Mouse (Mus musculus): ENCODE data around the gene Grb10.

The Grb10 gene

DNA sequence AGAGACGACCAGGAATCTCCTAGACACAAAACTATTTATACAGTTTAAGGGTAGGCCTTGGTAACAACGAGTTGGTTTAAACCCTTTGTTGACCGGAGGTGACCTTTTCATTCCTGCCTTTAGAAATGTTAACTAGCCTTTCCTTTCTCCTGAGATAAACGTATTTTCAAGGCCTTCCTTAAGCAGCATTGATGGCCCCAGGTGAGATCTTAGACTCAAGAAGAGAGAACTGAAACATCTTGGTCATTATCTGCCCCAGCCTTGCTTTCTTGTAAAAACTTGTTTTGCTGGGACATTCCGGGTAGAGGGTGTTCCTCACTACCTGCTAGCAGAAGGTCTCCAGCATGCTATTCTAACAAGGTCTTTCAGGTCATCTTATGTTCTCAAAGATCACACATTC, 133.5 kb downstream of the Grb10 start:
- no peak for DNase-seq (ENCODE audit: low read depth, low spot score)

DNA sequence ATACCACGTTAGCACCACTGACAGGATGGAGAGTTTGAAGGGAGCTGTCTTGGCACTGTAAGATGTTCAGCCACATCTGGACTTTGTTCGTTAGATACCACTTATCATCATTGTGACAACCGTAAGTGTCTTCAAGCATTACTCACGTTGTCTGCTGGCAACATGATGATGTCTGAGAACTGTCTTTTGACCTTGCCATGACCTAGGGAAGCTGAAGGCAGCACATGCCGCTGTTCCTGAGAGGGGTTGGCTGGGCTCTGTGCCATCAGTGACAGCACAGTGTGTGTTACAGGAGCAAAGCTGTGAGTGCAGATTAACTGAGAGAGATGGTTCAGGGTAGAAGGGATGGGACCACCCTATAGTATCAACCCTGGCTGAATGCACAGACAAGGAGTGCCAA, 137.0 kb downstream of the Grb10 start:
- DNase-seq (ENCODE audit: low read depth, low spot score), result no peak

DNA sequence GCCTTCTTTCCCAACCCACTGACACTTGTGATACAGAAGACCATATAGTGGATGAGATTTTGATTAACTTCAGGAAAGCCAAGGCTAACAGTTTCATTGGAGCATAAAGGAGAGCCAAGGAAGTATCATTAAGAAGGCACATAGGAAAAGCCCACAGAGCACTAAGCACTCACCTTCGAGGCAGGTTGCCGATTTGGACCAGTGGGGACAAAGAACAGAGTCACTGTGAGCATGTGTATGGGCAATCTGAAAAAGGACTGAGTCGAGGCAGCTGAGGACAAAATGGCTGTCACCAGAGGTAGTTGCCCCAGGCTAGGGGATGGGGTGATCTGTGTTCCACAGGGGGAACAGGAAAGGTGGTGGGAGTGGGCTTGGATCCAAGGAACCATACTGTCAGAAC, 140.0 kb downstream of the Grb10 start:
- DNase-seq (ENCODE audit: low read depth, low spot score), result no peak

DNA sequence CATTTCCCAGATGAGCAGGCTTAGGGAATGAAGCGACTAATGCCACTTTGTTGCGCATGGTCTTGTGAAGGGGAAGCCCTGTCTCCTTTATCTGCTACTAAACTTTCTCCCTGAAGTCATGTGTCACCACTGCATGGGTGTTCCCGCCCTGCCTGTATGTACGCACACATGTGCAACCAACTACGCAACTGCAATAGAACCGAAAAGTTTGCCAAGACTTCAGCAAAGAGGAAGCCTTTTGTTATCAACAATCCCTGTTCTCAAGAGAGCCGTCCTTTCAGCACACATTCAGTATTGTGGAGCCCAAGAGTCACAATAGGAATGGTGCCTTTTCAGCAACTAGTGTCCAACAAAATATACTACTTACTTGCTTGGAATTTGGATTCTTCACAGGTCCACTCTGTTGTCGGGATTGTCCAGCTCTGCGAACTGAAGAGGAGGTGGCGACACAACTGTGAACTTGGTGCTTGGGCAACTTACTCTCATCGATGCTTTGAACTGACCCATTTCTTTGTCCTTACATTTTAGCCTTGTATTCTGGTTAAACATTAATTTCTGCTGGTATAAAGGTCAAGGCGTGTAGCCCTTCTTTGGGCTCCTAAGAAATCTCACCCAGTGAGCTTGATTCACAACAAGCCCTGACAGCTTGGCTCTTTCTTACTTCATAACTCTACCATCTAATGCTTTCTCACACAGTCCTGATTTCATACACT, 140.7 kb downstream of the Grb10 start, which contains the start of gene Ddc:
Gene Ddc (minus strand): TSS at position 500 of the 713 bp plus-strand sequence.
- no peak for DNase-seq (ENCODE audit: low read depth, low spot score)

DNA sequence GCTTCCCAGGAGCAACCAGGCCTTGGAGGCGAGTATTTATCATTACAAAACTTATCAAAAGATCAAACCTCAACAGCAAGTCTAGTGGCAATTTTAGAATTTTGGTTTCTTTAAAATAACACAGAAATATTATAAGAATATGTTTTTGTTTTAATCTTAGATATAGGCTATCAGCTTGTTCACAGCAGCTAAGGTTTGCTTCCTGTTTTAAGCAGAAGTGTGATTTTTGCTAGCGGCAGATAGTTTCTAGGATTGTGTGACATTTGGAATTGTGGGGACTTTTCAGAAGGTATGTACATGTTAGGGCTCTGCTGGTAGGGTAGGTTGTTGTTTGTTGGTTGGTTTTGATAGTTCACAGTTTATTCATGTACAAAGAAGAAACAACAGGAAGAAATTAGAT, 143.0 kb downstream of the Grb10 start:
- DNase-seq (ENCODE audit: low read depth, low spot score), result no peak

DNA sequence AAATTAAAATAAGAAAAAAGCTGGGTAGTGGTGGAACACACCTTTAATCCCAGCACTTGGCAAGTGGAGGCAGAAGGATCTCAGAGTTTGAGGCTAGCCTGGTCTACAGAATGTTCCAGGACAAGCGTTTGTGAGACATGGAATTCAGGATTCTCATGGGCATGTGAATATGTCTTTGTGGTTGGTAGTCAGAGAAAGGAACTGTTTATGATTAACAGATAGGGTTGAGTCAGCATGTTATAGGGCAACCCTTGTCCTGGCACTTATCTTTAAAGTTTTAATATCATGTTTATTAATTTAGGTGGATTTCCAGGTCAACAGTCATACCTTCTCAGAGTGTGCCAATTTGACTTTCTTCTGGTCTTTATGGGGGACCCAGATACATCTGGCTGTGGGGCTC, 144.7 kb downstream of the Grb10 start:
- DNase-seq (ENCODE audit: low read depth, low spot score), result no peak

DNA sequence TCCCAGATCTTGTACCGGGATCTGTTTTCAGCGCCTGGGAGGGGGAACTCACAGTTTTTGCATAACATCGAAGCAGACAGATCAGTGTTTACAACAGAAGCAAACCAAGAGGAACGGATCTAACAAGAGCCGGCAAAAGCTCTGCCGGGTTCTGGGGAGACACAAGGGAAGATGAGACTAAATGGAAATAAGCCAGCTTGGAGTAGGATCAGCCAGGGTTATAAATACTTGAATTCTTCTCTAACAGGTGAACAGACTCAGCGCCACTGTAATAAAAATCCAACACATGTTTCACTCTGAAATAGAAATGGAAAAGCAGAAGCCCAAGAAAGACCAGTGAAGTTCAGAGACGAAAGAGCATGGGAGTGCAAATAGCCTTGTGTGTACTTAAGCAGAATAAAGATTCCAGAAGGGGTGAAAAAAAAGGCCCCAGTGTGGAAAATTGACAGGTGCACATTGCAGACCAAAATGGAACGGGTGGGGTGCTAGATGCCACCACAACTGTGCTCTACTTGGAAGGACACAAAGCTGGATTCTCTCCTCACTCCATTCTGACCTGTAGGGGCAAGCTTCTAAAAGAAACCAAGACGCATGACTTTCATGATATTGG, 145.4 kb downstream of the Grb10 start:
- no peak for DNase-seq (ENCODE audit: low read depth, low spot score)

DNA sequence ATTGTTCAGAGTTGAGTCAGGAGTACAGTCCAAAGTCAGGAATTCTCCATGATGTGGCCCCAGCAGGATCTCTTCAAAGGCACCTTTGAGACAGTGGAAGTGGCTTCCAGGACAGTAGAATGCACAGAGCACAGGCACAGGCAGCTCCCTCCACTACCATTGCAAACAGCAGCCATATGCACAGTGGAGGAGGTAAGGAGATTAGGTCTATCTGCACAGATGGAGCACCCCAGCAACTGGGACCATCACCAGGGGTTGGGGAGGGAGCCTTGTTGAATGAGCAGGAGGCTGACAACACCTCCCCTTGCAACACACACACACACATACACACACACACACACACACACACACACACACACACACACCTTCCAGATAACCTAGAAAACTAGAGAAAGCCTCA, 146.7 kb downstream of the Grb10 start:
- no peak for DNase-seq (ENCODE audit: low read depth, low spot score)

DNA sequence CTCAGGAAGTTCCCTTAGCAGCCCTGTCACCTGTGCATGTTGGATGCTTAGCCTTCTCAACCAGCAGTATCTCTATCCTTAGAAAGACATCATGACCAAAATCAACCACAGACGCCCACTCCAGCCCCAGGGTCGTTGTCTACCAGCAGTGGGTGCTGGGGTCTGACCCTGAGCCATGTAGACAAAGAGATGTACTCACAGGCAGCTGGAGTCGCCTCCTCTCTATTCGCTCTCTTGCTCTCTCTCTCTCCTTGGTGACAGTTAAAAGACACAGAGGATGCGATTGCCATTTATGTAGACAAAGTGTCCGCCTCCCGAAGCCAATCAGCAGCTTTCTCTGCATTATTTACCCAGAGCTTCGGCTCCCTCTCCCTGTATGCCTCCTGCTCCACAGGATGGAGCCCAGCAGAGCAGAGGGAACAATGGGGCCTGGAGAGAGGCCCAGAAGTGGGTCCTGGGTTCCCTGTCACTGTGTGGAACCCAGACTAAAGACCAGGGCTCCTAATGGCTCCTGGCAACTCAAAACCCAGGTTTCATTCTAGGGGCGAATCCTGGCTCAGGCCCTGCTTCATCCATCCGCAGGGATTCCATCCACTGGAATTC, 148.2 kb downstream of the Grb10 start:
- no peak for DNase-seq (ENCODE audit: low read depth, low spot score)

DNA sequence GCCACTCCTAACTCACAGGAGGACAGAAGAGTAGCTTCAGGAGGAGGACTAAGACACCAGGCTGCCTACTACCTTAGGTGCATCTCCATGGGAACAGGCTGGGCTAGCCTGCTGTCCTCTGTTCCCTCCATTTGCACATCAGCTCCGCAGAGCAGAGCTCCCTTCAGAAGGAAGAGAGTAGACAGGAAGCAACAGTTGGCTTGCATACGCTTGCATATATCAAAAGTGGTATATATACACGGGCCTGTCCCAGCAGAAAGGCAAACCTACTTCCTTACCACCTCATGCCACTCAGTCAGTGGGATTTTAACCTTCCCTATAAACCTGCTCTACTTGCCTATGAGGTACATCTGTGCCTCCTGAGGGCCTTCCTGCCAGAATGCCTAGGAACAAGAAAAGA, 149.8 kb downstream of the Grb10 start:
- DNase-seq (ENCODE audit: low read depth, low spot score), result no peak

DNA sequence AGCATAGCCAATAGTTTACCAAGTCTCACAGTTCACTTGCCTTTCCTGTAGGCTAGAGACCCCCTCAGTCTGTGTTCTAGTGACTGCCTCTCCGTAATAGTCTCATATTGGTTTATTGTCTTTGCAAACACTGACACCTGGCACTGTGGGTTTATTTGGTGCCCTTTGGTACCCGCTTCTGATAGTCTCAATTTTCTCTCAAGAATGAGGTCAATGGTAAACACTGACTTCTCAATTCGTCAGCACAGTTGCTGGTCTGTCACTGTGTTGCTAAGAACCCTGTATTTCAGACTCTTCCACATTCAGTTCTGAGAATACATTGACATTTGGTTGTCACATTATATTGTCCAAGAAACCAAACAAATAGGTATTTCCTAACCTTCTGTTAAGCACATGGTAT, 150.4 kb downstream of the Grb10 start:
- no peak for DNase-seq (ENCODE audit: low read depth, low spot score)

DNA sequence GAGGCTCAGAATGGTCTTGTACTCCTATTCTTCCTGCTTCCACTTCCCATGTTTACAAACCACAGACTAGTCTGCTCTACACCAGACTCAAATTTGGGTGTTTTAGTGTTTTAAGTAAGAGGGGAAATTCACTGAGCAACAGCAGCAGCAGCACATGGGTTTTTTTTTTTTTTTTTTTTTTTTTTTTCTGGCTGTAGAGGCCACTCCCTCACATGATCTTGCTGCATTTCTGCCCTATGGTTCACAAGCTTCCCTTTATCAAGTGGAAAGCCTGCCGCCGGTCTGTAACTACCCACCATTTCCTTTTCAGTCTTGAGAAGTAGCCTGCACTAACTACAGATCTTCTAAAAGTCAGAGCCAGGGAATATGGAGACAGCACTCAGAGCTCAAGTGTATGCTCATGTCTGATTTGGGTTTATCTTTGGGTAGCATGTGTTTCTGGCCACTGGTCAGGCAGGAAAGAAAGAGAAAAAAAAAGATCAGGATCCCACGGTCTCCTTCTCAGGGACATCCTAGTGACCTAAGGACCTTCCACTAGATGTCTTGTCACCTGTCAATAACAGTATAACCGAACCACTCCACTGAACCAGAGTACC, 152.0 kb downstream of the Grb10 start:
- DNase-seq (ENCODE audit: low read depth, low spot score), result no peak

DNA sequence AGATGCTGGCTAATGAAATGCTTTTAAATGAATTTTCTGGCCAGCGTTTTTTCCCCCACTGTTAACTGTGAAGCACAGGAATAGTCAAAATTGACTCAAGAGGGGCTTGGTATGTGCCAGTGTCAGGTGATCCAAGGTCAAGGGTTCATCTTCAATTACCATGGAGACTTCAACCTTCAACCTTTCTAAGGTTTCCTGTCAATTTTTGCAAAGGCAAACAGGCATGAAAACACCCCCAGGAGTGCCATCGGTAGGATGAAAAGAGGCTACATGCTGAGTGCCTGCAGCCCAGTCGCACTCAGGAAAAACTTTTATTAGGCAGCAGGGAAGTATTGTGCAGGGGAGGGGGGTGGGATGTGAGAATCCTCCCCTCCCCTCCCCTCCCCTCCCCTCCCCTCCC, 152.6 kb downstream of the Grb10 start:
- no peak for DNase-seq (ENCODE audit: low read depth, low spot score)

DNA sequence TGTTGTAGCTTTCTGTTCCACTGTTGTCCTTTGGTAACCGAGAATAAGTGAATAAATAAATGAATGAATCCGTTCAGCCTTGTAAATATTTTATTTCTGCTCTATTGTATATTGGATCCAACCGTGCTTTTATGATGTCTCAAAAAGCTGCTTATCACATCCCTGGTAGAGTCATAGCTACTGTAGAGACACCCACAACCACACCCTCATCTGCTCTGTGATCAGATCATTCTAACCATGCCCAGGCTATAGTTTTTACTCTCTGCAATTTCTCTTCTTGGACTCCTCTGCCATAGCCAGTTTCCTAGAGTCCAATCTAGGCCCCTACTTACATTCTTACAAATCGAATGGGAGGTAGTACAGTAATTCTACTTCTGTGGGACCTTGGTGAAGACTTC, 153.2 kb downstream of the Grb10 start:
- no peak for DNase-seq (ENCODE audit: low read depth, low spot score)

DNA sequence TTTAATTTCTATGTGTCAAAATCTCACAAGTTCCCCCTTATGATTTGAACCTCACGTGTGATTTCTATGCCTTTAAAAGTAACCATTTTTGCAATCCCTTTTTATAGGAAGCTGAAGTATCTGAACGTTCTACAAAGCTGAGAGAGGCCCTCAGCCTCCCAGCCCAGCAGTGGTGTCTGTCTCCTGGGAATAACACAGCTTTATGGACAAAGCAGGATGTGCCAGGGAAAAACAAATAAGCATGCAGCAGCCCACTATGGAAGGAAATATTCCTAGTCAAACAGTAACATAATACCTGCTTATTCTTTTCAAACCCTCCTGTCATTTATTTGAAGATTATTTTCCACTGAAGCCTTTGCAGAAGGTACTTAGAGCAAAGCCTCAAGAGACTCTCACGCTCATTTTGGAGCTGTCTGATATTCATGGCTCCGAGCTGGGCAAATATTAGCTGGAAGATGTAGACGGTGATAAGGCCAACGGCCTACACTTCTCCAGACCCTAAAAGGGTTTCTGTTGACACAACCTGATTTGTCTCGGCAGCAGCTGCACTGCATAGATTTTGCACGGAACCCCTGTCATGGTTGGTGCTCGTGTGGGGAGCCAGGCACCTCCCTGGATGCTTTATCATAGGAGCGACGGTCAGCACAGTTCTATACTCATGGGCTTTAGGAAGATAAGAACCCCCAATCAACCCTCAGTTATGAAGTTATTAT, 153.8 kb downstream of the Grb10 start:
- no peak for DNase-seq (ENCODE audit: low read depth, low spot score)

DNA sequence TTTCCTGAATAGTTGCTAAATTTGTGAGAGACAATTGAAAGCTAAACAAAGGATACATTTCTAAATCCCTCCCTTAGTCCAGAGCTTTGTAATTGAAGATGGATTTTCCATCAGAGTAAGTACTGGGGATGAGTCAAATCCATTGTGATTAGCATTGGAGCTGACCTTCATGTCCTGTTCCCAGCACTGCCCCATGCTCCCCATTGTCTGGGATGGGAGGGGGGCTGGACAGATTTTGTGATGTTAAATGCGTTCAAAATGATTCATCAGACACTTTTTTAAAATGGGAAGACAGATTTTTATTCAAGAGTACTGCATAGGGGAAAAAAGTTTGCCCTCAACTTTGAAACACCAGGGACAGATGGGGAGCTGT, 156.7 kb downstream of the Grb10 start:
- DNase-seq (ENCODE audit: low read depth, low spot score), result no peak

DNA sequence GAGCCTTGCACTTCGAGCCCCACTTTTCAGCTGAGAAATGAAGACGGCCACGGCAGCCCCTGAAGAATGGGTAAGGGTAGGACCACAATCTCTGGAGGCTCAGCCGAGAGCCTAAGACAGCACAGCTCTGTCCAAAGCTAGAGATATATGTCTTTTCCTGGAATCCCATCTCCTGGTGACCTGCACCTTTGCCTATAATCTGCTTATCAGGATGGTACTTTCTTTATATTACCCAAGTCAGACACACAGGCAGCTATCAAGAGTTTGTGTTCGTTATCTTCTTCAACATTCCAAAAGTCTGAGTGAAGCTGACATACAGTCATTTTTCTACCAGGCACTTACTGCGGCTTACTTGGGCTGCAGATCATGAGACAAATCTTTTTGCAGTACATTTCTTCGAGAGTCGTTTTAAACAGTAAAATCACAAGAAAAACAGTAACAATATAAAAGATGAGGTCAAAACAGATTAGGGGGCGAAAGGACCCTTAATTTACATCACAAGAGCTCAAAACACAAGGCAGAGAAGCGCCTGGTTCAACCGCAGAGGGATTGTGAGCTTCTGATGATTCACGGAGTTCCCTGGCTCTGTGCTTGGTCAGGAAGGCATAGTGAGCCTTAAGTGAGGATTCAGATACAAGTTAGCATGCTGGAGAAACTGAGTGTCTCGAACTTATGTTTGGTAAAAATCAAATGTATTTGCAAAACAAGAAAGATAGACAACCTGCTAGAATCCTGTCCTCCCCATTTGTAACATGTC, 157.3 kb downstream of the Grb10 start:
- DNase-seq (ENCODE audit: low read depth, low spot score), result no peak

Measured in telencephalon, adult 2 months (tissue).